Mouse (Mus musculus) E14TG2a.4 (cell line): ENCODE data around the gene Frg2f1.

Source experiments
- CTCF ChIP-seq: conservative IDR thresholded peaks from 2 replicates; pipeline ENCODE4 v1.5.1; 2014; ENCODE audit warnings: low read length
- NANOG ChIP-seq: IDR thresholded peaks from 2 replicates; pipeline ENCODE4 v1.6.1; 2014; ENCODE audit warnings: borderline replicate concordance, low read length, mixed read lengths

GRCm38 (mm10) chr4:119512731-119513141, 26.6 kb downstream of the Frg2f1 start:
- no peak for TF ChIP-seq CTCF
- TF ChIP-seq NANOG, result no peak
